Mouse (Mus musculus): ENCODE measurements around the gene Gbx2.

- TF ChIP-seq CTCF (IDR thresholded peaks at IDR 0.05; ENCODE audit: borderline replicate concordance, extremely low read depth, insufficient read depth, insufficient read length) = no peak
- no peak for TF ChIP-seq POLR2A (IDR thresholded peaks at IDR 0.05; ENCODE audit: borderline replicate concordance, extremely low read depth, insufficient read depth, insufficient read length, poor library complexity, severe bottlenecking)
Measured at GRCm38 (mm10) chr1:89941701-89942381, 10.9 kb upstream of the Gbx2 start.
